Mouse (Mus musculus): ENCODE data around the gene Sh2d3c.

DNA sequence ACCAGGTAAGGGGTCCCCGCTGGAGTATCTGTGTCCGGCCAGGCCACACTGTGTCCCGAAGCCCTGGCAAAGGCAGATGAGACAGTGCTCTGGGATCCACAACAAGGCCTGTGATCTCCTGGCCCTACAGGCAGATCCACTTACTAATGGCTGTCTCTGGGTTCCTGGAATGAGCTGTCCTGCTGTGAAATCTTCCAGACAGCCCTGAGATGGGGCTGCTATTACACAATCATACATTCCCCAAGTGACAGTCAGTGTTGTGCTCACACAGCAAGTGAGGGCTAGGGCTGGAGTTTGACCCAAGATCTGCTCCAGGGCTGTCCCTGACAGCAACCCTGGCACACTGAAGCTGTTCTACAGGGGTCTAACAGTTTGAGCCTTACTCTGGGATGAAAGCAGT is 35.0 kb upstream of the Sh2d3c start:
- no peak for TF ChIP-seq CTCF (IDR thresholded peaks at IDR 0.05; ENCODE audit: extremely low read depth, insufficient read length, insufficient replicate concordance, low read depth, low read length)
- no peak for TF ChIP-seq POLR2A (IDR thresholded peaks at IDR 0.05; ENCODE audit: low read depth, low read length)

Measured in small intestine, adult 2 months (tissue).